Comparison of ENCODE assay signal across 21 mouse cellular contexts in the genomic region with DNA sequence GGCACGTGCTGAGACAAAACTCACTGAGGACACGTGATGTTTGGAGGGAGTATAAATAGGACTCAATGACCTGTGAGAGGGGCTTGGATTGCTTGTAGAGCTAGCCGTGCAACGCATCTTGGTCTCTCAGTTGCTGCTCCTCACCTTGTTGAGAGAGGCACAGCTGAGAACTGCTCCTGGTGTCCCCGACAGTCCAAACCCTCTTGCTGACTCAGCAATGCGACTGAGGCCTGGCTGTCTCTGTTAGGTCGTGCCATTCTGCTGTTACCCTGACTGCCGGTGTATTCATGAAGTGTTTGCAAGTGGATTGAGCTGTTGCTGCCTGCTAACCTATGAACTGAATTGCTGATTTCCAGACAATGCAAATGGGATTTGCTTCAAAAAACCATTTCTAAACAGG. TPM values are rescaled to one million over a fixed set of nuclear protein-coding genes. Genes with fewer than 3 reads are reported as not detected.
DNase-seq lines count a peak whose midpoint lies in the region; ATAC-seq and TF ChIP-seq lines count a peak whose summit lies in the region.
"Had no signal": no experiment of that assay in that cellular context is flagged by ENCODE, and none has a peak within 500 bp of the region (broad histone marks: within the 10 kb centered on the region; RNA-seq: fewer than 3 reads in every experiment).

No protein-coding gene starts in this region.

- H3K27ac ChIP-seq in midbrain, embryonic 12.5 days (replicated peaks), result no peak overlapping the region
- H3K27ac ChIP-seq in midbrain, embryonic 16.5 days (ENCODE audit: low read length), result no peak overlapping the region
- no peak overlapping the region for H3K27ac ChIP-seq in ES-E14 (ENCODE audit: insufficient read depth, low read depth, low read length, poor library complexity, severe bottlenecking)
- H3K27ac ChIP-seq: embryonic facial prominence, embryonic 10.5 days; embryonic facial prominence, embryonic 12.5 days; forebrain, embryonic 13.5 days; forebrain, embryonic 15.5 days had no signal

- 0 out of 2 replicates have a peak overlapping the region, but pooled peaks have one; percentile 11 for H3K9ac ChIP-seq in midbrain, embryonic 12.5 days (replicated peaks)
- H3K9ac ChIP-seq in midbrain, embryonic 16.5 days (ENCODE audit: low read depth, low read length), result no peak overlapping the region
- no peak overlapping the region for H3K9ac ChIP-seq in ES-E14 (ENCODE audit: insufficient read depth, low read depth, low read length, poor library complexity, severe bottlenecking)
- H3K9ac ChIP-seq: embryonic facial prominence, embryonic 12.5 days; forebrain, embryonic 13.5 days; forebrain, embryonic 15.5 days; forebrain, postnatal 0 days had no signal

- DNase-seq in ES-E14 (ENCODE audit: low read depth, low spot score), result no peak
- no peak for DNase-seq in frontal cortex, adult 2 months (ENCODE audit: extremely low spot score in 1 of 2, low spot score in 1 of 2)
- no peak for DNase-seq in gastrocnemius, postnatal 4 days (ENCODE audit: low spot score in 2 of 2)
- DNase-seq: adrenal gland, adult 8-10 months; adrenal gland, postnatal 14 days; adrenal gland, postnatal 36 days; cerebellum, adult 11-12 months; cerebellum, adult 2 months; cerebellum, adult 9-10 months; cerebellum, postnatal 10 days; cerebellum, postnatal 25 days; forebrain, postnatal 0 days had no signal

- H3K4me3 ChIP-seq in midbrain, embryonic 12.5 days, result no peak overlapping the region
- H3K4me3 ChIP-seq in midbrain, embryonic 16.5 days (ENCODE audit: low read depth, low read length), result no peak overlapping the region
- H3K4me3 ChIP-seq in ES-E14 (ENCODE audit: insufficient read depth in 1 of 2, low read depth in 1 of 2, low read length in 2 of 2, poor library complexity in 1 of 2, severe bottlenecking in 1 of 2), result no peak overlapping the region
- H3K4me3 ChIP-seq: embryonic facial prominence, embryonic 10.5 days; embryonic facial prominence, embryonic 12.5 days; forebrain, embryonic 13.5 days; forebrain, embryonic 15.5 days had no signal

- no peak overlapping the region for H3K4me2 ChIP-seq in midbrain, embryonic 12.5 days (replicated peaks)
- no peak overlapping the region for H3K4me2 ChIP-seq in midbrain, embryonic 16.5 days (ENCODE audit: low read length)
- H3K4me2 ChIP-seq: embryonic facial prominence, embryonic 12.5 days; forebrain, embryonic 13.5 days; forebrain, embryonic 15.5 days had no signal

- H3K9me3 ChIP-seq in midbrain, embryonic 12.5 days, result no peaks in the 10 kb centered on the region
- H3K9me3 ChIP-seq in midbrain, embryonic 16.5 days (replicated peaks; ENCODE audit: control insufficient read depth, low read length, poor library complexity, severe bottlenecking), result no peaks in the 10 kb centered on the region
- no peaks in the 10 kb centered on the region for H3K9me3 ChIP-seq in ES-E14 (ENCODE audit: control insufficient read depth, insufficient read depth, low read depth, low read length)
- H3K9me3 ChIP-seq: embryonic facial prominence, embryonic 10.5 days; embryonic facial prominence, embryonic 12.5 days; forebrain, embryonic 13.5 days; forebrain, embryonic 15.5 days had no signal

- in situ Hi-C loops in ES-E14 (cut with MboI; ENCODE audit: low sequenced_read_pairs in 2 of 2, unreplicated experiment in 2 of 2), result no loop called here

- WGBS in midbrain, embryonic 12.5 days, result 61% methylated on average over 8 of the region's 8 CpGs
- 59% methylated on average over 8 of the region's 8 CpGs for WGBS in midbrain, embryonic 16.5 days

- ATAC-seq in midbrain, embryonic 12.5 days (ENCODE audit: low FRiP score, low read depth), result no peak
- ATAC-seq in midbrain, embryonic 16.5 days, result no peak
- ATAC-seq: activated CD4-positive, CD25-positive, alpha-beta regulatory T cell, adult 4 months; forebrain, embryonic 13.5 days; forebrain, embryonic 15.5 days; forebrain, postnatal 0 days; Patski had no signal

- H3K4me1 ChIP-seq in midbrain, embryonic 12.5 days, result peaks cover 8% of the 10 kb centered on the region
- H3K4me1 ChIP-seq in midbrain, embryonic 16.5 days (ENCODE audit: control insufficient read depth, insufficient read depth, low read length), result peaks cover 4% of the 10 kb centered on the region; the same call in 1 of the 2 replicates
- peaks cover 2 to 9% of the 10 kb centered on the region in 2 experiments; a peak in 2 of 4 replicates for H3K4me1 ChIP-seq in ES-E14 (ENCODE audit: control insufficient read depth in 2 of 2, insufficient read depth in 2 of 2, low read length in 2 of 2, poor library complexity in 1 of 2)

- no peaks in the 10 kb centered on the region for H3K27me3 ChIP-seq in midbrain, embryonic 12.5 days
- H3K27me3 ChIP-seq in midbrain, embryonic 16.5 days (ENCODE audit: control insufficient read depth, insufficient read depth, low read depth, low read length), result no peaks in the 10 kb centered on the region
- H3K27me3 ChIP-seq: embryonic facial prominence, embryonic 12.5 days; forebrain, embryonic 13.5 days; forebrain, embryonic 15.5 days had no signal

- no peaks in the 10 kb centered on the region for H3K36me3 ChIP-seq in midbrain, embryonic 12.5 days
- H3K36me3 ChIP-seq in midbrain, embryonic 16.5 days (ENCODE audit: control insufficient read depth, insufficient read depth, low read length), result no peaks in the 10 kb centered on the region
- no peaks in the 10 kb centered on the region for H3K36me3 ChIP-seq in ES-E14 (ENCODE audit: control insufficient read depth, insufficient read depth, low read length, poor library complexity, severe bottlenecking)
- H3K36me3 ChIP-seq: embryonic facial prominence, embryonic 10.5 days; embryonic facial prominence, embryonic 12.5 days; forebrain, embryonic 15.5 days had no signal

TF ChIP-seq in ES-E14, 5 proteins besides CTCF, POLR2A, EP300 and RAD21:
- TF ChIP-seq MAFK (IDR thresholded peaks at IDR 0.05; ENCODE audit: insufficient read depth, low read depth, low read length) (peak; percentile 81), HCFC1 (IDR thresholded peaks at IDR 0.05; ENCODE audit: borderline replicate concordance, insufficient read depth, low read length) (no peak)

RNA-seq across cellular contexts. Expression of a gene that starts 6.6 kb away (rescaled TPM):
- polyA plus RNA-seq in midbrain, embryonic 12.5 days (2016; fragmentation: Nextera tagmentation; extraction: Ambion mirVana), result 1.7 and 1.8 TPM in 2 replicates
- polyA plus RNA-seq in midbrain, embryonic 16.5 days (2015; fragmentation: Nextera tagmentation; extraction: Ambion mirVana), result 7.2 and 7.3 TPM in 2 replicates
- 0.13 and 0.21 TPM in 2 replicates for total RNA-seq in ES-E14 (2012; rRNA removed)
- 58.7 and 72.7 TPM in 2 replicates for polyA plus RNA-seq in frontal cortex, adult 2 months (2012; rRNA removed)
- under 1 TPM in 1 of 2 experiments, not detected in 1; 0.05 TPM for total RNA-seq in gastrocnemius, postnatal 4 days (2021)
- polyA plus RNA-seq: C2C12 had no signal

RNA-seq across cellular contexts. Expression of a gene that starts 16.2 kb away (rescaled TPM):
- 7.0 and 12.6 TPM in 2 replicates for polyA plus RNA-seq in midbrain, embryonic 12.5 days (2016; fragmentation: Nextera tagmentation; extraction: Ambion mirVana)
- polyA plus RNA-seq in midbrain, embryonic 16.5 days (2015; fragmentation: Nextera tagmentation; extraction: Ambion mirVana), result 6.4 and 6.9 TPM in 2 replicates
- 2.8 and 4.1 TPM in 2 replicates for total RNA-seq in ES-E14 (2012; rRNA removed)
- polyA plus RNA-seq in frontal cortex, adult 2 months (2012; rRNA removed), result 2.1 and 2.6 TPM in 2 replicates
- 10 to 100 TPM; 32.5 to 33.4 TPM for total RNA-seq in gastrocnemius, postnatal 4 days (2021)

RNA-seq across cellular contexts. Expression of a gene that starts 16.8 kb away (rescaled TPM):
- 28.8 and 34.8 TPM in 2 replicates for polyA plus RNA-seq in midbrain, embryonic 12.5 days (2016; fragmentation: Nextera tagmentation; extraction: Ambion mirVana)
- polyA plus RNA-seq in midbrain, embryonic 16.5 days (2015; fragmentation: Nextera tagmentation; extraction: Ambion mirVana), result 83.1 and 89.5 TPM in 2 replicates
- 0.26 and 0.45 TPM in 2 replicates for total RNA-seq in ES-E14 (2012; rRNA removed)
- 63.1 and 73.0 TPM in 2 replicates for polyA plus RNA-seq in frontal cortex, adult 2 months (2012; rRNA removed)
- under 1 TPM in 1 of 2 experiments, not detected in 1; 0.16 TPM for total RNA-seq in gastrocnemius, postnatal 4 days (2021)
- polyA plus RNA-seq: activated CD4-positive, CD25-positive, alpha-beta regulatory T cell, adult 4 months; C2C12; Patski had no signal

RNA-seq across cellular contexts. Expression of a gene that starts 31.8 kb away (rescaled TPM):
- polyA plus RNA-seq in midbrain, embryonic 12.5 days (2016; fragmentation: Nextera tagmentation; extraction: Ambion mirVana), result 49.3 and 55.3 TPM in 2 replicates
- polyA plus RNA-seq in midbrain, embryonic 16.5 days (2015; fragmentation: Nextera tagmentation; extraction: Ambion mirVana), result 186 and 206 TPM in 2 replicates
- total RNA-seq in ES-E14 (2012; rRNA removed), result 0.71 and 0.85 TPM in 2 replicates
- 132 and 134 TPM in 2 replicates for polyA plus RNA-seq in frontal cortex, adult 2 months (2012; rRNA removed)
- 10 to 100 TPM; 48.6 to 49.6 TPM for total RNA-seq in gastrocnemius, postnatal 4 days (2021)
- polyA plus RNA-seq: activated CD4-positive, CD25-positive, alpha-beta regulatory T cell, adult 4 months had no signal

RNA-seq across cellular contexts. Expression of a gene that starts 51.4 kb away (rescaled TPM):
- polyA plus RNA-seq in midbrain, embryonic 12.5 days (2016; fragmentation: Nextera tagmentation; extraction: Ambion mirVana), result 102 TPM in 2 replicates
- polyA plus RNA-seq in midbrain, embryonic 16.5 days (2015; fragmentation: Nextera tagmentation; extraction: Ambion mirVana), result 118 and 127 TPM in 2 replicates
- 112 and 127 TPM in 2 replicates for total RNA-seq in ES-E14 (2012; rRNA removed)
- 236 and 239 TPM in 2 replicates for polyA plus RNA-seq in frontal cortex, adult 2 months (2012; rRNA removed)
- 10 to 100 TPM; 72.9 to 84.4 TPM for total RNA-seq in gastrocnemius, postnatal 4 days (2021)
